Mouse (Mus musculus): ENCODE measurements around the gene Rpp14. TPM values are rescaled to one million over a fixed set of nuclear protein-coding genes. Genes with fewer than 3 reads are reported as not detected.

The Rpp14 gene
- polyA plus RNA-seq (2012; rRNA removed), result 1.1 and 1.2 TPM in 2 replicates

DNA sequence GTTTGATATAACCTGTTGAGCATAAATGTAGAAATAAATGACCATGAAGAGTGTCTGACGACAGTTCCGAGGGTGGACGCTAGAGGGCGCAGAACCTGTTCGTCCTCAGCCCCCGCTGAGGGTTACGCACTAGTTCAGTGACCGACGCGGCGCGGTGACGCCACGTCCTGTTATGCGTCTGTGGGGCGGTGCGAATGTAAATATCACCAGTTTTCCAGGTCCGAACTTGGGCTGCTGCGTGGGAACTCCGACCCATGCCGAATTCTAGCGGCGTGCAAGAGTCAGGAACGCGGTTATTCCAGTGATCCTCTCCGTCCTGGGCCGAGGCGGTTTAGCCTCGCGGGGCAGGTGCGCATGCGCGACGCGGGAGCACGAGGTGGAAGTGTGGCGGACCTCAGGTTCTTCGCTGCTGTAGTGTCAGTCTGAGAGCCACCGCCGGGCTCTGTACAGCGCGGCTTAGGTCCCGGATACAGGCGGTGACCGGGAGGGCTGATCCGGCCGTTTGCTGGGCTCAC is at the start of gene Rpp14:
Gene Rpp14 (plus strand): TSS at position 203 of the 515 bp plus-strand sequence.

DNA sequence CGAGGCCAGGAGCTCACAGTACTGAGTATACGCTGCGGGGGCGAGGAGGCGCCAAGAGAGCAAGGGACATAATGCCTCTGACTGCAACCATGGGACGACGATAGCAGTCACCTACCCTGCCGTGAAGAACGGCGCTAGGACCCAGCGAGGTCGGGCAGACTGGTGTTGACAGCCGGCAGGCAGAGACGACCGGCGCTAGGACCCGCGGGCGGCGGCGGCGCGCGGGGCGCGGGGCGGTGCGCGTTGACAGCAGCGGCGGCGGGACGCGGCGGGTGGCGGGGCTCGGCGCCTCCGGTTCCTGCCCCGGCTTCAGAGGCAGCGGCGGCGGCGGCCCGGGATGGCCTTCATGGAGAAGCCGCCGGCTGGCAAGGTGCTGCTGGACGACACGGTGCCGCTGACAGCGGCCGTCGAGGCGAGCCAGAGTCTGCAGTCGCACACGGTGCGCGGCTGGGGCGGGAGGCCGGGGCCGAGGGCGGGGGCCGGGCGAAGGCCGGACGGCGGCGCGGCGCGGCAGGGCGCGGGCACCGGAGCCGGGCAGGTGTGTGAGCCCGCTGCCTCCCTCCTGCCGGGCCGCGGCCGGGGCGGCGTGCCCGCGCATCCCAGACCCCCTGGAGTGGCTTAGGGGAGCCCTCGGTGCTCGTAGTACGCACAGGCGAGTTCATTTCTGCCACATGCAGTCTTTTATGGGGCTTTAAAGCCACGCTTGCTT is 18.0 kb downstream of the Rpp14 start, which contains the start of gene Pxk:
Gene Pxk (plus strand): TSS at position 234 of the 709 bp plus-strand sequence.

Other genes starting within 250 kb of the Rpp14 start
- gene Gm45521, start 123.1 kb upstream of the Rpp14 start, polyA plus RNA-seq (2012; rRNA removed), result not detected in 2 replicates
- 2.1 and 3.4 TPM in 2 replicates for gene Dnase1l3, start 85.8 kb upstream of the Rpp14 start, polyA plus RNA-seq (2012; rRNA removed)
- gene Abhd6, start 77.5 kb upstream of the Rpp14 start, polyA plus RNA-seq (2012; rRNA removed), result 14.6 and 15.5 TPM in 2 replicates
- 7.9 and 14.1 TPM in 2 replicates for gene Pxk, start 17.8 kb downstream of the Rpp14 start, polyA plus RNA-seq (2012; rRNA removed)
- 9.6 and 12.8 TPM in 2 replicates for gene Pdhb, start 92.7 kb downstream of the Rpp14 start, polyA plus RNA-seq (2012; rRNA removed)
- gene Kctd6, start 133.8 kb downstream of the Rpp14 start, polyA plus RNA-seq (2012; rRNA removed), result 1.6 TPM in 2 replicates
- gene Acox2, start 179.0 kb downstream of the Rpp14 start, polyA plus RNA-seq (2012; rRNA removed), result 19.1 and 24.2 TPM in 2 replicates
- 0.31 and 1.1 TPM in 2 replicates for gene Fam107a, start 237.7 kb downstream of the Rpp14 start, polyA plus RNA-seq (2012; rRNA removed)

Data from stomach, adult 2 months (tissue).